Mouse (Mus musculus): ENCODE results near the gene Pomt1.

GRCm38 (mm10) chr2:32240591-32240990 is 4.2 kb downstream of the Pomt1 start:
- TF ChIP-seq CTCF (IDR thresholded peaks at IDR 0.05; ENCODE audit: borderline replicate concordance, control insufficient read depth, extremely low read depth, insufficient read depth, low read length, poor library complexity), result no peak
- TF ChIP-seq POLR2A (IDR thresholded peaks at IDR 0.05; ENCODE audit: control insufficient read depth, extremely low read depth, insufficient read depth, low read length, poor library complexity), result no peak
